Mouse (Mus musculus) testis, adult 2 months (tissue): ENCODE results near the gene Kcnk12. TPM values are rescaled to one million over a fixed set of nuclear protein-coding genes. Genes with fewer than 3 reads are reported as not detected.

Experiments
- H3K27ac ChIP-seq: fragments of 200-500 bp; 2 replicates; pipeline ENCODE4 v1.5.1; 2012; ENCODE audit warnings: low read depth, low read length; ENCODE audit not compliant: control insufficient read depth, insufficient read depth
- H3K27me3 ChIP-seq: fragments of 200-500 bp; 2 replicates; pipeline ENCODE4 v1.6.1; 2012; ENCODE audit warnings: mild to moderate bottlenecking, low read length, moderate library complexity; ENCODE audit not compliant: control insufficient read depth, insufficient read depth
- H3K36me3 ChIP-seq: fragments of 200-500 bp; 2 replicates; pipeline ENCODE4 v1.6.1; 2012; ENCODE audit warnings: mild to moderate bottlenecking, low read length; ENCODE audit not compliant: control insufficient read depth, insufficient read depth
- H3K4me1 ChIP-seq: fragments of 200-500 bp; 2 replicates; pipeline ENCODE4 v1.6.1; 2012; ENCODE audit warnings: low read length; ENCODE audit not compliant: control insufficient read depth, insufficient read depth
- H3K4me3 ChIP-seq: fragments of 200-500 bp; 2 replicates; pipeline ENCODE4 v1.5.1; 2012; ENCODE audit warnings: low read depth, mild to moderate bottlenecking, low read length, moderate library complexity, mixed read lengths; ENCODE audit not compliant: control insufficient read depth
- CTCF ChIP-seq: fragments of 200-500 bp; IDR thresholded peaks from 2 replicates; pipeline ENCODE4 v1.5.1; 2012; ENCODE audit warnings: low read depth, mild to moderate bottlenecking, inconsistent platforms, low read length, moderate library complexity; ENCODE audit not compliant: control insufficient read depth, insufficient read depth, insufficient replicate concordance
- POLR2A ChIP-seq: fragments of 200-500 bp; IDR thresholded peaks from 2 replicates; pipeline ENCODE4 v1.6.1; 2012; ENCODE audit warnings: low read depth, mild to moderate bottlenecking, inconsistent platforms, low read length, moderate library complexity; ENCODE audit not compliant: control insufficient read depth
- polyA plus RNA-seq: library from polyadenylated mRNA; depleted of rRNA; stranded (reverse); fragments of >200 nt; gene quantifications from 2 replicates; pipeline ENCODE4 v1.2.3, GENCODE M21; 2012

Kcnk12 gene
- polyA plus RNA-seq, 1 experiment = 1.8 TPM

DNA sequence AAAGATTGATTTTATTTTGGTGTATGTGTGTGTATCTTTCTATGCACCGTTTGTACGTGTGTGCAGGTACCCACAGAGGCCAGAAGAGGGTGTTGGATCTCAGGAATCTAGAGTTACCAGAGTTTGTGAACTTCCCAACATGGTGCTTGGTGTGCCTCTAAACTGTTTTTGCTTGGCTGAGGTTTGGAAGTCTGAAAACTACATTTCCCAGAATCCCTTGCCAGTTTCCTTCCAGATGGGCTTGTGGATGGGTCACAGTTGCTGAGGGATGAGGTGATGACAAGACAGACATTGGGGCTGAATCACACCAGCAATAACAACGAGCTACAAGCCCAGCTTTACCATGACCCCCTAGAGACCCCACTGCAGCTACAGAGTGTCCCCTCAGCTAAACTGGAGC lies 60.6 kb downstream of the Kcnk12 start:
- Histone ChIP-seq H3K27ac (no peak overlapping the region), H3K4me3 (no peak overlapping the region), H3K4me1 (no peaks in the 10 kb centered on the region), H3K27me3 (no peaks in the 10 kb centered on the region), H3K36me3 (no peaks in the 10 kb centered on the region)
- no peak for TF ChIP-seq CTCF
- no peak for TF ChIP-seq POLR2A

DNA sequence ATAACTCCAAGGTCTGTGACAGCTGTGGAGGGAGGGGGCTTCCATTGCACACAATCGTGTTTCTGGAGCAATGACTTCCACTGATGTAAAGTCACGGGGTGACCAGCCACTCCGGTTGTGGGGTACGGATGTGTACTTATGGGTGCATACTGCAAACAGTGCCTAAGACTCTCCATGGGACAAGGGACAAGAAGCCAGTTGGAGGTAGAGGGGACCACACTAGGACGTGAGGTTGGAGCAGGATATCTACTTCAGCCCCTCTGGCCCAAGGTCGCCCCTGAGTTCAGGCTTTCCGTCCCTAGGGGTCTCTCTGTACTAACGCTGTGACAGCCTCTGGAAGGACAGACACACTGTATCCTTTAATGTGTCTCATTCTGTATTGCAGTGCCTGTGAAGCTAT lies 63.3 kb downstream of the Kcnk12 start:
- TF ChIP-seq POLR2A (no peak), CTCF (no peak)
- Histone ChIP-seq H3K27ac (no peak overlapping the region), H3K4me1 (no peaks in the 10 kb centered on the region), H3K4me3 (no peak overlapping the region), H3K27me3 (no peaks in the 10 kb centered on the region), H3K36me3 (no peaks in the 10 kb centered on the region)

DNA sequence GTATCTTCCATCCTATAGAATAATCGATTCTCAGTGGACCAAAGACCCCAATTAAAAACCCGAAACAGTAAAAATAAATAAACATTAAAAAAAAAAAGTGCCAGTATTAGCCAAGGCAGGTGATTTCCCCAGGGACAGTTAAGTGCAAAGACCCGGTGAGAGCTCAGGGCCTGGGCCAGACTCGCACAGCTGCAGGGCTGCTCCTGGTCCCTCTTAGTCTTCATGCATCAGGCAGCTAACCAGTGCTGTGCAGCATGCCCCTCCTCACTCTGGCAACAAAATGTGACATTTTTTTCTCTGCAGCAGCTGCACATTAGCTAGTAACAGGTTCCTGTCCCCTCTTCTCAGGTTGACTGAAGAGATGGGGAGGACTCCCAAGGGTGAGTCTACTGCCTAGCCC lies 65.8 kb downstream of the Kcnk12 start:
- H3K27me3 ChIP-seq = no peaks in the 10 kb centered on the region
- no peaks in the 10 kb centered on the region for H3K4me1 ChIP-seq
- TF ChIP-seq POLR2A = no peak
- TF ChIP-seq CTCF = no peak
- no peak overlapping the region for H3K4me3 ChIP-seq
- H3K36me3 ChIP-seq = no peaks in the 10 kb centered on the region
- no peak overlapping the region for H3K27ac ChIP-seq

DNA sequence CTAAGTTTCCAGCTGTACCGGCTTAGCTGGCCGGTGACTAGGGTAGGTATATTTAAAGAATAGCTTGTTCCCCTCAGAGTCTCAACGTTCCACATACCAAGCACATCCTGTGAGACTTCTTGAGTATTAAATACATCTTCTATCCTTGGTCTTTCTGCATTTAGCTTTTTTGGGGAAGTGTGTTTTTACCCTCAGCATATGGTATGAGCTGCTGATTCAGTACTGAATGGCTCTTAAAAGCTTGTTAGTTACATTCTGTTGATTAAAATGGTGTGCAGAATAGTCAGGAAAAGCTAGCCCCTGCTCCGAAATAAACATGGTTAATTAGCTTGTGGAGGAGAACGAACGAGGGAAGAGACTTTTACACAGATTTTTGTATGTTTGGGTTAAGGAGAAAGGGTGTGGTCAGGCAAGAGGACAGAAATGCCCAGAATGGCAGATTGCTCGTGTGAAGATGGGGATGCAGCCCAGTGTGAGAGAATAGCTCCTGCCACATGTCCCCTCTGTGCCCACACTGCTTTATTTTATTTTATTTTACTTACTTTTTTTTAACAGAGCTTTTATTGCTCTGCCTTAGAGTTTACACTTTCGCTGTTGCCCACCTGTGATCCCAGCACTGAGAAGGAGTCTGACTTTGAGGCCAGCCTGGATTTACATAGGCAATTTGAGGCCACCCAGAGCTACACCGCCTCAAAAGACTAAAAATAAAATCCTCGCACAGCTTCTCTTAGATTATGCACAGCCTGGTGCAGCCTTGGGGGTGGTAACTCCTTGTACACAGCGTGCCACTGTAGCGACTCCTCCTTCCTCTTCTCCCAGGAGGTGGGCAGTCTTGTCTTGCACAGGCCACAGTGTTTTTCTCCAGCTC lies 71.1 kb downstream of the Kcnk12 start:
- no peaks in the 10 kb centered on the region for H3K4me1 ChIP-seq
- no peaks in the 10 kb centered on the region for H3K36me3 ChIP-seq
- H3K4me3 ChIP-seq = no peak overlapping the region
- TF ChIP-seq CTCF = no peak
- TF ChIP-seq POLR2A = no peak
- H3K27ac ChIP-seq = no peak overlapping the region
- H3K27me3 ChIP-seq = no peaks in the 10 kb centered on the region

DNA sequence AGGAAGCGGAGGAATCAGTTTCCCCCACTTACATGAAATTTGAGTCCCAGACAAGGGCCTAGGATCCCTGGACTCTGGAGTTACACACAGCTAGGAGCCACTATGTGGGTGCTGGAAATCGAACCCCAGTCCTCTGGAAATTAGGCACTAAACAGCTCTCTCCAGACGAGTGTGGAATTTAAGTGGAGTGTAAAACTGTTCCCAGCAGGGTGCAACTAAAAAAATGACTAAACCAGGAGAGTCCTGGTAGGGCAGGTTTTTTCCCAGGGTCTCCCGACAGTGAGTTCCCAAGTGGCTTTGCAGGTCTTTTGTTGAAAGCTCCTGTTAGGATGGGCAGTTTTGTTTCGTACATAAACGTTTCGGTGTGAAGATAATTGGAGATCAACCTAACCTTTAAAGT lies 73.1 kb downstream of the Kcnk12 start:
- Histone ChIP-seq H3K4me1 (no peaks in the 10 kb centered on the region), H3K4me3 (no peak overlapping the region), H3K27me3 (no peaks in the 10 kb centered on the region), H3K27ac (no peak overlapping the region), H3K36me3 (no peaks in the 10 kb centered on the region)
- TF ChIP-seq CTCF (no peak), POLR2A (no peak)

DNA sequence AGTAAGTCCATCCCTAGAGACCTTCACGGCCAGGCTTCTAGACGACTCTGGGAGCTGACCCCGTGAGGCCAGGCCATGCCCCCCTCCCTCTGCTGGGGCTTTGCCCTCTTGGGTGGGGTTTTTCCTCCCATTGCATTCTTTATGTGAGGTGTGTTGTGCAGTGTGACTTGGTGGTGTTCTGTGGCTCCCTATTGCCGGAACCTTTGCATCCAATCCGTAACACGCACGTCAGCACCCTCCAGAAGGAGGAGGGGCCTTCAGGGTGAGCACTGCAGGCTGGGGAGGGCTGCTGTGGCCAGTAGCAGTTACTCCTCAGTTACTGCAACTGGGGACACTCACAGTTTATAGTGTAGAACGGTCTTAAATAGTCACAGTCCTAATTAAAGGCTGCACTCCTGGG lies 97.7 kb downstream of the Kcnk12 start:
- no peaks in the 10 kb centered on the region for H3K27me3 ChIP-seq
- H3K4me3 ChIP-seq = no peak overlapping the region
- H3K27ac ChIP-seq = no peak overlapping the region
- H3K36me3 ChIP-seq = no peaks in the 10 kb centered on the region
- H3K4me1 ChIP-seq = no peaks in the 10 kb centered on the region
- TF ChIP-seq POLR2A (no peak), CTCF (no peak)

DNA sequence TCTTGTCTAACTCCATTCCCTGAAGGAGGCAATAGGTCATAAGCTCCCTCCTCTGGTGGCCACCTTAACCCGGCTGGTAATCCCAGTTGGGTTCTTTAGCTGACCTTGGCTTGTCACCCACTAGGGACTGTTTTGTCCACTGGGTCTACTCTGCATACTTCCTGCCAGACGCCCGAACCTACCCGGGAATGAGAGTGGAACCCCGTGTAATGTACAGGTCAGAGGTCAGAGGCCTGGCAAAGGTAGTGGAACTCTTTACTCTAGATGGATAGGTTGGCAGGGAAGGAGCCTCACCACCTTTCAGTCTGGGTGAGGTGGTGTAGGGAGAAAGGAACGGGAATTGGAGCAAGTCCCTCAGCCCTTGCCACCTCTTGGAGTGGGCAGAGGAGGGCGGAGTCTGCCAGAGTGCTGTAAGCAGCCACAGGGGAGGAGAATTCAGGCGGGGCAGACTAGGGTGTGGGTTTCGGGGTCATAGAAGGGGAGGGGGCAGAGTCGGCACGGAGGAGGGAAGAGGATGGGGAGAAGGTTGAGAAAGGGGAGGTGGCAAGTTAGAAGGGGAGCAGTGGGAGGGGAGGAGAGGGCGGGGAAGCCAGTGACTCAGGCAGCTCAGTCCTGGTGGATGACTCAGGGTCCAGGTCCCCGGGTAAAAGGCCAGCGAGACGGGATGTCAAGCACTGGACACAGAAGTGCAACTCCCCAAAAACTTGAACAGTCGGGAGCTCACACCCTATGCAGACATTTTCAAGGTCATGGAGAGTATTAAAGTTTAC lies 98.6 kb downstream of the Kcnk12 start:
- no peak for TF ChIP-seq POLR2A
- no peak for TF ChIP-seq CTCF
- H3K27me3 ChIP-seq = no peaks in the 10 kb centered on the region
- H3K4me3 ChIP-seq = no peak overlapping the region
- no peak overlapping the region for H3K27ac ChIP-seq
- H3K36me3 ChIP-seq = no peaks in the 10 kb centered on the region
- no peaks in the 10 kb centered on the region for H3K4me1 ChIP-seq

DNA sequence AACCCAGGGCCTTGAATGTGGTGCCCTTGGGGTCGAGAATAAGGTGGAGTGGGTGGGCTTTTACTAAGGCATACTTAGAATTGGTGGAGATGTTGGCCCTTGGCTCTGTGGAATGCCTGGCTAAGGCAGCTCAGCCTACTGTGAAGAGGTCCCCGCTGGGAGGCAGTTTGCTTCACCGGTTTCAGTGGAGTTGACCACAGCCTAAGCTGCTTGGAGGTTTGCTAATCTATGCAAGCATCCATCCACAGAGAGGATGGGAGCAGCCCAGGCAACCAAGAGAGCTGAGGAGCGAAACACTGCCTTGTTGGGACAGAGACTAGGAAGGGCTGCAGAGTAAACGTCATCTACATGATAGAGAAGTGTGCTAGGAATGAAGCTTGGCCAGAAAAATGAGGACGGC lies 101.0 kb downstream of the Kcnk12 start:
- TF ChIP-seq CTCF (no peak), POLR2A (no peak)
- no peaks in the 10 kb centered on the region for H3K36me3 ChIP-seq
- no peak overlapping the region for H3K27ac ChIP-seq
- H3K4me3 ChIP-seq = no peak overlapping the region
- H3K27me3 ChIP-seq = no peaks in the 10 kb centered on the region
- H3K4me1 ChIP-seq = no peaks in the 10 kb centered on the region
